Mouse (Mus musculus): ENCODE data around the gene Brs3. TPM values are rescaled to one million over a fixed set of nuclear protein-coding genes. Genes with fewer than 3 reads are reported as not detected.
A peak's percentile ranks its signal among the peaks of the same experiment; 100 is the strongest.

Brs3 gene
- polyA plus RNA-seq (2015; fragmentation: Nextera tagmentation; extraction: Ambion mirVana) = not detected in 2 replicates

DNA sequence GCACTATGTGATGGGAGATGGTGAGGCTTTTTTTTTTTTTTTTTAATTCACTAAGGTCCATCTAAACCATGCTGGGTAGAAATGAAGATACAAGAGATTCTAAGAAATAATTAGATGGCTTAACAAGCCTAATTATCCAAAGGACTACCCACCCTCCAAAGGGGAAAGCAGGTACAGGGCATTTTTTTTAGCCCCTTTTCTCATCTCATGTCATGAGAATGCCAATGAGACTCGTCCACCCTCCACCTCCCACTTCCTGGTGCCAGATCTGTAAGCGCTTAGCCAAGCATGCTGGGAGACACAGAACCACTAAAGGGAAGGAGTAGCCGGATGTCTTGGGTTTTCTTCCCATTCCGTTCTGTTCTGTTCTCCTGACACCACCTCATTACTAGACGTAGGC is at the start of gene Brs3:
Gene Brs3 (plus strand): TSS at position 301 of the 400 bp plus-strand sequence.
- no peak for ATAC-seq (ENCODE audit: insufficient read depth)
- WGBS (ENCODE audit: insufficient replicate concordance) = 50% methylated on average over 5 of the region's 5 CpGs
- no peak within 1 kb of the TSS for H3K4me2 ChIP-seq
- H3K36me3 ChIP-seq (replicated peaks) = no peaks in the 10 kb centered on the region
- no peak within 1 kb of the TSS for H3K27ac ChIP-seq (replicated peaks)
- H3K27me3 ChIP-seq = no peaks in the 10 kb centered on the region
- H3K9ac ChIP-seq = no peak within 1 kb of the TSS
- H3K4me3 ChIP-seq (replicated peaks) = no peak within 1 kb of the TSS
- no peaks in the 10 kb centered on the region for H3K4me1 ChIP-seq (replicated peaks)
- no peaks in the 10 kb centered on the region for H3K9me3 ChIP-seq (replicated peaks)

DNA sequence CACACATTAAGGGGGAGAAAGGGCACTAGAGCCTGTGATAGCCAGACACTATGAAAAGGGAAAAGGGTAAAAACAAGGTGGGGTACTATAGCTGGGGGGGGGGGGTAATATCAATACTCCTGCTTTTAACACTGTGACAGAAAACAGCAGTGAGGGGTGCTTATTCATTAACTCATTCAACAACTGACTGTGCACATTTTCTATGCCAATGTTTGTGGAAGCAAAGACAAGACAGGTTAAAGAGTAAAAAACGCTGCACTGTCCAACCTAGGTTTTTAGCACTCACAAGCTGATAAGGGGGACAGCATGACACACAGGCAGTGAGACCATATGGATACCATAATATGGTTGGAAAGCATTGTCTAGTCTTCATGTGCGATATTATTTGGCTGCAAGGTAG is 30.0 kb upstream of the Brs3 start:
- no peak overlapping the region for H3K4me2 ChIP-seq
- H3K27me3 ChIP-seq = no peaks in the 10 kb centered on the region
- H3K9me3 ChIP-seq (replicated peaks) = no peaks in the 10 kb centered on the region
- no peak overlapping the region for H3K4me3 ChIP-seq (replicated peaks)
- H3K36me3 ChIP-seq (replicated peaks) = no peaks in the 10 kb centered on the region
- no peak overlapping the region for H3K9ac ChIP-seq
- H3K27ac ChIP-seq (replicated peaks) = no peak overlapping the region
- no peak for ATAC-seq (ENCODE audit: insufficient read depth)
- H3K4me1 ChIP-seq (replicated peaks) = no peaks in the 10 kb centered on the region
- 49% methylated on average over 2 of the region's 2 CpGs for WGBS (ENCODE audit: insufficient replicate concordance)

- no peaks in the 10 kb centered on the region for H3K9me3 ChIP-seq (replicated peaks)
- H3K4me1 ChIP-seq (replicated peaks) = no peaks in the 10 kb centered on the region
- no peak overlapping the region for H3K4me2 ChIP-seq
- no peaks in the 10 kb centered on the region for H3K36me3 ChIP-seq (replicated peaks)
- 64% methylated on average over 6 of the region's 6 CpGs for WGBS (ENCODE audit: insufficient replicate concordance)
- H3K4me3 ChIP-seq (replicated peaks) = no peak overlapping the region
- no peaks in the 10 kb centered on the region for H3K27me3 ChIP-seq
- no peak for ATAC-seq (ENCODE audit: insufficient read depth)
- H3K9ac ChIP-seq = no peak overlapping the region
- H3K27ac ChIP-seq (replicated peaks) = no peak overlapping the region
Measured at GRCm38 (mm10) chrX:57043869-57044268, 995 bp downstream of the Brs3 start.

- Histone ChIP-seq H3K27me3 (no peaks in the 10 kb centered on the region), H3K4me1 (replicated peaks) (peaks cover 4% of the 10 kb centered on the region; the same call in 1 of the 2 replicates), H3K9ac (0 out of 2 replicates have a peak overlapping the region, but pooled peaks have one; percentile 18), H3K4me3 (replicated peaks) (peak overlapping the region; percentile 75), H3K9me3 (replicated peaks) (no peaks in the 10 kb centered on the region), H3K27ac (replicated peaks) (0 out of 2 replicates have a peak overlapping the region, but pooled peaks have one; percentile 85), H3K4me2 (peak overlapping the region; percentile 73), H3K36me3 (replicated peaks) (peaks cover 10% of the 10 kb centered on the region)
- WGBS (ENCODE audit: insufficient replicate concordance) = 18% methylated on average over 4 of the region's 4 CpGs
- ATAC-seq (ENCODE audit: insufficient read depth) = peak; percentile 9; the same call in 1 of the 2 replicates
Measured at GRCm38 (mm10) chrX:57052848-57053173, 9.9 kb downstream of the Brs3 start.

DNA sequence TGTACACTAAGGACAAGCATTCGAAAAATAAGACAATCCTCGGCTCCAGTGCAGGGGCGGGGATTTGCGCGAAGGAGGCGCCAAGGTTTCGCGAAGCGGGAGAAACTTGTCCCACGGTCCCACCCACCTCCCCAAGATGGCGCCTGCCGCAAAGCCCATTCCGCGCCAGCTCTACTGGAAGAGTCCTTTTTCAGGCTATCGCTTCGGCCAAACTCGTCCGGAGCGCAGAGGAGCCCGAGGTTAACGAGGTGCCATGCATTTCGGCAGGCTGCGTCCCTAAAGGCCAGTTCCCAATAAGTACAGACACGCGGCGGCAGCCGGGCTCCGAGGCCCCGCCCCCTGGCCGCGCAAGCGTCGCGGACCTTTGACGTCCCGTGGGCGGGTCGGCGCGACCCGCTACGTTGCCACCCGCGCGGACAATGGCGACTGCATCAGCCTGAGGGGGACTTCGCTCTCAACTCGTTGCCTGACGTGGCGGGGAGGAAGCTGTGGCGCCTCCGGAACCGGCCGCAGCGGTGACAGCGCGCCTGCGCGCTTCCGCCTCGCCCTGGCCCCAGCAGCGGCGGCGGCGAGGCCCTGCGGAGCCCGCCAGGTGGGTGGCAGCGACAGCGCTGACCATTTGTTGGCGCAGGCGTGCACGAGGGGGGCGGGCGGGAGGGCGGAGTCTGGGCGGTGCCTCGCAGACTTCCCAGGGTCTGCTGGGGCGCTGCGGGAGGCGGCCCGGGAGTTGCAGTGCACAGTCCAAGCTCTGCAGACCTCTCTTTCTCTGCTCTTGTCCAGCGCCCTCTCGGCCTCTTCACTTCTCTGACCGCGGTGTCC is 10.5 kb downstream of the Brs3 start, which contains the start of gene Htatsf1:
Gene Htatsf1 (plus strand): TSS at position 410 of the 819 bp plus-strand sequence.
- H3K36me3 ChIP-seq (replicated peaks) = peaks cover 10% of the 10 kb centered on the region
- peak within 1 kb of the TSS; percentile 75 for H3K4me3 ChIP-seq (replicated peaks)
- 15% methylated on average over 85 of the region's 85 CpGs for WGBS (ENCODE audit: insufficient replicate concordance)
- H3K4me1 ChIP-seq (replicated peaks) = peaks cover 4% of the 10 kb centered on the region; the same call in 1 of the 2 replicates
- peak within 1 kb of the TSS; percentile 73 for H3K4me2 ChIP-seq
- no peaks in the 10 kb centered on the region for H3K27me3 ChIP-seq
- peak within 1 kb of the TSS; percentile 85 for H3K27ac ChIP-seq (replicated peaks)
- ATAC-seq (ENCODE audit: insufficient read depth) = peak; percentile 96
- peak within 1 kb of the TSS; percentile 63 for H3K9ac ChIP-seq
- H3K9me3 ChIP-seq (replicated peaks) = no peaks in the 10 kb centered on the region

- peak; percentile 8 for ATAC-seq (ENCODE audit: insufficient read depth)
- Histone ChIP-seq H3K4me3 (replicated peaks) (peak overlapping the region; percentile 75), H3K27me3 (no peaks in the 10 kb centered on the region), H3K4me2 (peak overlapping the region; percentile 73), H3K9me3 (replicated peaks) (no peaks in the 10 kb centered on the region), H3K9ac (peak overlapping the region; percentile 61), H3K36me3 (replicated peaks) (peaks cover 10% of the 10 kb centered on the region), H3K4me1 (replicated peaks) (peaks cover 4% of the 10 kb centered on the region; the same call in 1 of the 2 replicates), H3K27ac (replicated peaks) (0 out of 2 replicates have a peak overlapping the region, but pooled peaks have one; percentile 85)
- WGBS (ENCODE audit: insufficient replicate concordance) = 19% methylated on average over 11 of the region's 11 CpGs
Measured at GRCm38 (mm10) chrX:57053993-57054385, 11.1 kb downstream of the Brs3 start.

DNA sequence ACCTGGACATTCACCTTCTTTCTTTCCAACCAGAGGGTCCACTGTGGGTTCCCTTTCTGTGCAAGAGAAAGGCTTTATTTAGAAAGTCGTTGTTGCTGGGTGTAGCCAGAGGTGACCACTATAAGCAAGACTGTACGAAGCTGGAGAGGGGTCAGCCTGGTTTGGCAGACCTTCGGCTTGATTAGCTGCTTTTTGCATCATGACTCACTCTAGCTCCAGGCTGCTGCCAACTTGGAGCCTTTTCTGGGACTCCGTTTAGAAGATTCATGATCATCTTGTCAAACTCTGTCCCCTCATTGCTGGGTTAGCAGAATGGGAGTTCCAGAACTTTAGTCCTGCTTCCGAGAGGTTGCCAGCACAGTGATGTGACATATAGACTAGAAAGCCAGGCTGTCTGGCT is 38.6 kb downstream of the Brs3 start:
- H3K36me3 ChIP-seq (replicated peaks) = no peaks in the 10 kb centered on the region
- no peak overlapping the region for H3K4me3 ChIP-seq (replicated peaks)
- H3K27me3 ChIP-seq = no peaks in the 10 kb centered on the region
- ATAC-seq (ENCODE audit: insufficient read depth) = no peak
- H3K9me3 ChIP-seq (replicated peaks) = no peaks in the 10 kb centered on the region
- H3K9ac ChIP-seq = no peak overlapping the region
- 55% methylated on average over 5 of the region's 5 CpGs for WGBS (ENCODE audit: insufficient replicate concordance)
- H3K27ac ChIP-seq (replicated peaks) = no peak overlapping the region
- H3K4me1 ChIP-seq (replicated peaks) = no peaks in the 10 kb centered on the region
- no peak overlapping the region for H3K4me2 ChIP-seq

DNA sequence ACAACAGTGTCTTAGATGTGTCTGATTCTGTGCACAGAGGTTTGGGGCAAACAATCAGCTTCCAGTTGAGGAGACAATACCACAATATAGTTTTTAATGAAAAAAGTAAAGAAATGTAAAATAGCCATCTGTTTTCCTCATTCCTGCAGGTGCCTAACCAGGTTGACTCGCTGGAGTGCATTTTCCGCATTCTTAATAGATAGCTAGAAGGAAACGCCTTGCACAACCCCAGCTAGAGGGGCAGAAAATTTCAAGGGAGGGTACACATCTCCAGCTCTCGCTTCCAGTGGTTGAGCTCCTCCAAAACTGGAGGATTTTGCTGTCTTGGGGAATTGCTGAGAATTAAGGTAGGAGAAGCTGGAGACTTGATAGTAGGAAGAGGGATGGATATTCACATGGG is 44.9 kb downstream of the Brs3 start, which contains the start of gene Vgll1:
Gene Vgll1 (plus strand): TSS at position 301 of the 400 bp plus-strand sequence.
- H3K4me3 ChIP-seq (replicated peaks) = no peak within 1 kb of the TSS
- no peaks in the 10 kb centered on the region for H3K4me1 ChIP-seq (replicated peaks)
- H3K9me3 ChIP-seq (replicated peaks) = no peaks in the 10 kb centered on the region
- no peaks in the 10 kb centered on the region for H3K27me3 ChIP-seq
- 61% methylated on average over 4 of the region's 4 CpGs for WGBS (ENCODE audit: insufficient replicate concordance)
- no peak for ATAC-seq (ENCODE audit: insufficient read depth)
- no peak within 1 kb of the TSS for H3K9ac ChIP-seq
- no peaks in the 10 kb centered on the region for H3K36me3 ChIP-seq (replicated peaks)
- H3K4me2 ChIP-seq = no peak within 1 kb of the TSS
- no peak within 1 kb of the TSS for H3K27ac ChIP-seq (replicated peaks)

Other genes starting within 250 kb of the Brs3 start
- gene Map7d3, start 220.7 kb upstream of the Brs3 start, polyA plus RNA-seq (2015; fragmentation: Nextera tagmentation; extraction: Ambion mirVana) = 0.09 and 0.36 TPM in 2 replicates
- not detected in 2 replicates for gene Adgrg4, start 172.9 kb upstream of the Brs3 start, polyA plus RNA-seq (2015; fragmentation: Nextera tagmentation; extraction: Ambion mirVana)
- gene Htatsf1, start 10.5 kb downstream of the Brs3 start, polyA plus RNA-seq (2015; fragmentation: Nextera tagmentation; extraction: Ambion mirVana) = 21.2 and 21.4 TPM in 2 replicates
- not detected in 2 replicates for gene Vgll1, start 45.0 kb downstream of the Brs3 start, polyA plus RNA-seq (2015; fragmentation: Nextera tagmentation; extraction: Ambion mirVana)
- gene Cd40lg, start 169.1 kb downstream of the Brs3 start, polyA plus RNA-seq (2015; fragmentation: Nextera tagmentation; extraction: Ambion mirVana) = not detected in 2 replicates

Measured in liver, embryonic 15.5 days (tissue).